Mouse (Mus musculus) heart, embryonic 13.5 days (tissue): ENCODE measurements around the gene Dab1. TPM values are rescaled to one million over a fixed set of nuclear protein-coding genes. Genes with fewer than 3 reads are reported as not detected.

Experiments used
- ATAC-seq: fragments of 200-750 bp; cut with Nextera tagmentation; 2 replicates; pipeline ENCODE4 v1.8.0; 2017; ENCODE audit warnings: moderate TSS enrichment; ENCODE audit not compliant: insufficient number of reproducible peaks, low FRiP score, low TSS enrichment; ENCODE audit errors: extremely low read depth
- H3K27ac ChIP-seq: fragments of 300-500 bp; sonication (generic); replicated peaks from 2 replicates; pipeline ENCODE4 v1.5.1; 2015; ENCODE audit warnings: moderate library complexity, mild to moderate bottlenecking, inconsistent platforms
- H3K27me3 ChIP-seq: fragments of 300-500 bp; sonication (generic); replicated peaks from 2 replicates; pipeline ENCODE4 v1.6.1; 2015; ENCODE audit warnings: mild to moderate bottlenecking, inconsistent platforms
- H3K36me3 ChIP-seq: fragments of 300-500 bp; sonication (generic); 2 replicates; pipeline ENCODE4 v1.6.1; 2015; ENCODE audit warnings: mild to moderate bottlenecking, inconsistent platforms
- H3K4me1 ChIP-seq: fragments of 300-500 bp; sonication (generic); 2 replicates; pipeline ENCODE4 v1.6.1; 2015; ENCODE audit warnings: inconsistent platforms
- H3K4me2 ChIP-seq: fragments of 300-500 bp; sonication (generic); 2 replicates; pipeline ENCODE4 v1.6.1; 2015; ENCODE audit warnings: inconsistent platforms, mild to moderate bottlenecking, moderate library complexity
- H3K4me3 ChIP-seq: fragments of 300-500 bp; sonication (generic); 2 replicates; pipeline ENCODE4 v1.5.1; 2015; ENCODE audit warnings: moderate library complexity, mild to moderate bottlenecking, inconsistent platforms
- H3K9ac ChIP-seq: fragments of 300-500 bp; sonication (generic); 2 replicates; pipeline ENCODE4 v1.6.1; 2015; ENCODE audit warnings: inconsistent platforms, mild to moderate bottlenecking, moderate library complexity
- H3K9me3 ChIP-seq: fragments of 300-500 bp; sonication (generic); 2 replicates; pipeline ENCODE4 v1.6.1; 2016; ENCODE audit warnings: inconsistent platforms
- WGBS: fragments of 180-500 bp; shearing (Covaris S2); methylation state at CpG from one replicate; pipeline ENCODE4 v1.1.7; 2015; ENCODE audit warnings: mixed read lengths; 5-methylcytosine and 5-hydroxymethylcytosine counted together
- polyA plus RNA-seq: library from polyadenylated mRNA; unstranded; fragments of >200 nt; fragmentation: Nextera tagmentation; extraction: Ambion mirVana; gene quantifications from 2 replicates; pipeline ENCODE4 v1.2.1, GENCODE M21; 2015

Gene Dab1
- polyA plus RNA-seq, 1 experiment from 2014 or later: 0.48 TPM

DNA sequence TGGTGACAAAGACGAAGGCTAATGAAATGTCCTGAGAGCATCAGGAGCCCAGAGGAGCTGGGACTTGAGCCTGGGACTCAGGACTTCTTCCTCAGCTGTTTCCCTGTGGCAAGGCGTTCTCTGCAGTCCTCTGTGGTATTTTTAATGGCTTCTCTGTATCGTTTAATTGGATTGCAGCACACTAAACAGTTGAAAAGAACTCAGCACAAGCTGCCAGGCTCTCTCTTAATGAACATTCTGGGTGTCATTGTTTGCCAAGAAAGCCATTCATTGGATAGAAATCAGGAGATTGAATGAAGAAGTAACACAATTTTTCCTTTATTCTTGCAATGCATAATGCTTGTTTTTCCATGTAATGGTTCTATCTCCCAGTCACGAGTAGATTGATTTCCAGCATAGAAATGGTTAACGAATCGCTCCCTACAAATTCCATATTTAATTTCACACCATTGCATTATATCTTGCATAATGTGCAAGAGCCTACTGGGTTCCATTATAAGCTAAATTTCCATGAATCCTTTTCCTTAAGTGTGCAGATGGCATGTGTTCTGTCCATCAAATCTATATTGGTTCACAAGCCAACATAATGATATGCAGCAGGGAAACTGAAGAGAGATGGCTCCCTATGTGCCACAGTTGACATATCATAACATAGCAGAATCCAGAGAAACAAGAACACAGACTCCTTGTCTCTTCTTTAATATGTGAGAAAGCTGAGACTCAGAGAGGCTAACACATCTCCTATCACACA, 650.4 kb downstream of the Dab1 start:
- H3K9ac ChIP-seq: no peak overlapping the region
- no peaks in the 10 kb centered on the region for H3K4me1 ChIP-seq
- H3K4me3 ChIP-seq: no peak overlapping the region
- ATAC-seq: no peak
- H3K27me3 ChIP-seq: no peaks in the 10 kb centered on the region
- H3K4me2 ChIP-seq: no peak overlapping the region
- H3K36me3 ChIP-seq: no peaks in the 10 kb centered on the region
- 79% methylated on average over 6 of the region's 6 CpGs for WGBS
- H3K27ac ChIP-seq: no peak overlapping the region
- H3K9me3 ChIP-seq: no peaks in the 10 kb centered on the region

DNA sequence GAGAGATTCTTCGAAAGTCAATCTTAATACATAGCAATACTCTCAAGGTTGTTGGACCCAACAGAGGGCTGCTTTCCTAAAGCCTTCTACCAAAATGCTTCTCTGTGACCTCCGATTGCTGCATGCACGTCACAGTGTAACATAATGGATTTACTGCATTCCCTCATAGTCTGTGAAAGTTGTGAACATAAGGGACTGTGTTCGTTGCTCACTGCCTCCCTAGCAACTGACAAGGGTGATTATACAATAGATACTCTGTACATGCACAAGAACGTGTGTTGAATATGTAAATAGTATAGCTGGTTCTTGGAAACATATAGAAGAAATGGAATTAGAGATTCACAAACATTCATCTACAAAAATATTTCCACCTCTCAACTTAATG, 651.0 kb downstream of the Dab1 start:
- Histone ChIP-seq H3K4me2 (no peak overlapping the region), H3K4me3 (no peak overlapping the region), H3K9ac (no peak overlapping the region), H3K4me1 (no peaks in the 10 kb centered on the region), H3K27ac (no peak overlapping the region), H3K9me3 (no peaks in the 10 kb centered on the region), H3K27me3 (no peaks in the 10 kb centered on the region), H3K36me3 (no peaks in the 10 kb centered on the region)
- ATAC-seq: no peak
- WGBS: 70% methylated on average over 5 of the region's 5 CpGs

DNA sequence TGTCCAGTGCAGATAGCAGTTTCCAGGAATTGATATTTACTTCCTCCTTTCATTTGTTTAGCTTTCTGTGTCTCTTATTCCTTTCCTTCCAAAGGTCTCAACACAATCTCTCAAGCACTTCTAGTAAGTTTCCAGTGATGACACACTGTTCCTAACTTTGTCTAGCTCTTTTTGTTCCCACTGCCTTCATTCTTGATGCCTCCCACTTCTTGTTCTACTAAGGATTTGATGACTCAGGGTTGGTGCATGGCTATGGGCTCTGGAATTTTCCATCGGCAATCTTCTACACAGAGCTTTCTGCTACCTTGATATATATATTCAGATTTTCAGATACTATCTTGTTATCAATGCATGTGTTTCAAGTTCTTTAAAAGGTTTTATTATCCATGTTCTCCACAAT, 656.1 kb downstream of the Dab1 start:
- Histone ChIP-seq H3K4me2 (no peak overlapping the region), H3K9ac (no peak overlapping the region), H3K27me3 (no peaks in the 10 kb centered on the region), H3K36me3 (no peaks in the 10 kb centered on the region), H3K4me1 (no peaks in the 10 kb centered on the region), H3K27ac (no peak overlapping the region), H3K9me3 (no peaks in the 10 kb centered on the region), H3K4me3 (no peak overlapping the region)
- ATAC-seq: no peak
- 83% methylated on average over 1 of the region's 1 CpGs for WGBS

DNA sequence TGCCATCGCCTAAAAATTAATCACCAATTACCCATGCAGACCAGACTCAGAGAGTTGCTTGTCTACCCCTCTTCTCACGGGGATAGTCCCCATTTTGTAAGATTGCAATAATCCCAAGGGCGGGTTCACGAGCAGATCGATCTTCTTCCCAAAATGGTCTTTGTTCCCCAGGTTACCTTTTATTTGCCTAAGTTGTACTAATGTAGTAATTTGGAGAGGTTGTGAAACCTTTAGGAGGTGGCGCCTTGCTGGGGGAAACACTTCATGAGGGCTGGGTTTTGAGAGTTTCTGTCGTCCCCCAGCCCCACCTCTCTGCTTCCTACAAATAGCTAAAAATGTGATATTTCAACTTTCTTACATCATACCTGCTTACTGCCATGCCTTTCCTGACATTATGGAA, 657.8 kb downstream of the Dab1 start:
- no peak overlapping the region for H3K4me2 ChIP-seq
- H3K4me3 ChIP-seq: no peak overlapping the region
- no peaks in the 10 kb centered on the region for H3K36me3 ChIP-seq
- H3K27ac ChIP-seq: no peak overlapping the region
- H3K27me3 ChIP-seq: no peaks in the 10 kb centered on the region
- H3K4me1 ChIP-seq: no peaks in the 10 kb centered on the region
- no peaks in the 10 kb centered on the region for H3K9me3 ChIP-seq
- 74% methylated on average over 7 of the region's 7 CpGs for WGBS
- no peak for ATAC-seq
- H3K9ac ChIP-seq: no peak overlapping the region

DNA sequence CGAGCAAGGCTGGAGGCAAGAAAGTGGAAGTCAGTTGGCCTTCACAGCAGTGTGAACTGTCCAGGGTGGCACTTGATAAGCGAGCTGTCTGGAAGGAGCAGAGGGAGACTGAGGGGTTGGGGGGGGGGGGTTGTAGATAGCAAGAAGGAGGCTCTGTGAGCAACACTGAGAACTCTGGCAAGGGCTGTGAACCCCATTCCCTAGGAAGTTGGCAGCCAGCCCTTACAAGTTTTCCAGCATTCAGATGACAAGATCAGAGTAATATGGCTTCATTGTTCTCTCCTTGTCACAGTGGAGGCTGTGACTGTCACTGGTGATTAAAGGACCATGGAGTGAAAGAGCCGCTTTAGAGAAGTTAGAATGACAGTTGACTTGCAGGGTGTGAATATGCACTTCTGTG, 662.4 kb downstream of the Dab1 start:
- H3K27ac ChIP-seq: no peak overlapping the region
- no peak for ATAC-seq
- H3K36me3 ChIP-seq: no peaks in the 10 kb centered on the region
- WGBS: 32% methylated on average over 3 of the region's 3 CpGs
- no peak overlapping the region for H3K4me3 ChIP-seq
- no peaks in the 10 kb centered on the region for H3K27me3 ChIP-seq
- no peaks in the 10 kb centered on the region for H3K4me1 ChIP-seq
- no peak overlapping the region for H3K9ac ChIP-seq
- no peak overlapping the region for H3K4me2 ChIP-seq
- no peaks in the 10 kb centered on the region for H3K9me3 ChIP-seq

DNA sequence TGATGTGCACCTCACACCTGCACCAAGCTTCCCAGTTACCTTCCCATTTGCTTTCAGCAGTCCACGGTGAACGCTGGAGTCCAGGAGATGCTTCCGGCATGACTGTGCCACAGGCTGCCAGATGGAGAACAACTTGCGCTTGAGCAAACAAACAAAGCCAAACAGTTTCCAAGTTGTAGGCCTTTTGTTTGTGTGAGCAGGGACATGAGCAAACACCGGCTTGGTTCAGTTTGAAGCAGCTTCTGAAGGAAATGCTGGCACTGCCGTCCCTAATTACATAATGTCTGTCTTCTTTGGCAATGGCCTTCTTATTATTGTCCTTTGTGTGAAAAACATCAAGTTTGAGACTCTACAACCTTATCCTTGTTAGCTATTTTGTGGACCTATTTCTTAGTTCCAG, 664.7 kb downstream of the Dab1 start:
- no peak for ATAC-seq
- 76% methylated on average over 6 of the region's 6 CpGs for WGBS
- no peak overlapping the region for H3K9ac ChIP-seq
- H3K4me1 ChIP-seq: no peaks in the 10 kb centered on the region
- no peak overlapping the region for H3K4me2 ChIP-seq
- H3K9me3 ChIP-seq: no peaks in the 10 kb centered on the region
- H3K4me3 ChIP-seq: no peak overlapping the region
- no peak overlapping the region for H3K27ac ChIP-seq
- no peaks in the 10 kb centered on the region for H3K36me3 ChIP-seq
- no peaks in the 10 kb centered on the region for H3K27me3 ChIP-seq

DNA sequence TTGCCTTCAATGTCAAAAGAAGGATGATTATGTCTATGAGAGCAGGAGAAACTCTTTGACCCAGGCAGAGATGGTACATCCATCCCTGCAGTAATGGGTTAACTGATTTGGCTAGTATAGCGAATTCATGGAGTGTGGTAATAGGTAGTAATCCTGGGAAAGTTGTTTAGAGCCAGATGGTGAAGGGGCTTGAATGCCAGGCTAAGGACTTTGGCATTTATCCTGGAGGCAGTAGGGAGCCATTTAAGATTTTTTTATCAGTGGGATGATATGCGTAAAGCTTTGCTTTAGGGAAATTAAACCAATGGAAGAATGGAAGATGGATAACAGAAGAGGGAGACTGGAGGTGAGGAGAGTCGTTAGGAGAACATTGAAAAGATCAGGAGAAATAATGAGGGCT, 669.2 kb downstream of the Dab1 start:
- no peak for ATAC-seq

DNA sequence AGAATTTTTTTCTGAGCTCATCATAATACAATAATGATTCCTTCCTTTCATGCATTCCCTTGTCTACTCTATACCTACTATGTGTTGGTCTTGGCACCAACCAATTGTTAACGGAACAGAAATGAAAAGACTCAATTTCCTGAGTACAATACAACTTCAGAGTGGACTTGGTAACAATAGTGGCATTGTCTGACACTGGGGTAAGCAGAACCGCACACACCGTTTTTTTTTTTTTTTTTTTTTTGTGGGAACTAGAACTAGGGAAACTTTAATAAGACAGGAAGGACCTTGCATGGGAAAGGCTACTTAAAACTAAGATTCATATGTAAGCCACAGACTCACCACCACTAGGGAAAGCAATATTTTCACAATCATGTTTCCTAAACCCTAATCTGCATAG, 682.6 kb downstream of the Dab1 start:
- 64% methylated on average over 3 of the region's 3 CpGs for WGBS
- Histone ChIP-seq H3K36me3 (no peaks in the 10 kb centered on the region), H3K4me2 (no peak overlapping the region), H3K27ac (no peak overlapping the region), H3K9ac (no peak overlapping the region), H3K9me3 (no peaks in the 10 kb centered on the region), H3K4me3 (no peak overlapping the region), H3K4me1 (no peaks in the 10 kb centered on the region), H3K27me3 (peaks cover 6% of the 10 kb centered on the region)
- no peak for ATAC-seq

More for the DNA sequence above, 669.2 kb downstream of the Dab1 start:
- Histone ChIP-seq H3K27ac (no peak overlapping the region), H3K4me3 (no peak overlapping the region), H3K9me3 (no peaks in the 10 kb centered on the region), H3K27me3 (no peaks in the 10 kb centered on the region), H3K36me3 (no peaks in the 10 kb centered on the region), H3K9ac (no peak overlapping the region), H3K4me1 (no peaks in the 10 kb centered on the region), H3K4me2 (no peak overlapping the region)
- WGBS: 64% methylated on average over 3 of the region's 3 CpGs

DNA sequence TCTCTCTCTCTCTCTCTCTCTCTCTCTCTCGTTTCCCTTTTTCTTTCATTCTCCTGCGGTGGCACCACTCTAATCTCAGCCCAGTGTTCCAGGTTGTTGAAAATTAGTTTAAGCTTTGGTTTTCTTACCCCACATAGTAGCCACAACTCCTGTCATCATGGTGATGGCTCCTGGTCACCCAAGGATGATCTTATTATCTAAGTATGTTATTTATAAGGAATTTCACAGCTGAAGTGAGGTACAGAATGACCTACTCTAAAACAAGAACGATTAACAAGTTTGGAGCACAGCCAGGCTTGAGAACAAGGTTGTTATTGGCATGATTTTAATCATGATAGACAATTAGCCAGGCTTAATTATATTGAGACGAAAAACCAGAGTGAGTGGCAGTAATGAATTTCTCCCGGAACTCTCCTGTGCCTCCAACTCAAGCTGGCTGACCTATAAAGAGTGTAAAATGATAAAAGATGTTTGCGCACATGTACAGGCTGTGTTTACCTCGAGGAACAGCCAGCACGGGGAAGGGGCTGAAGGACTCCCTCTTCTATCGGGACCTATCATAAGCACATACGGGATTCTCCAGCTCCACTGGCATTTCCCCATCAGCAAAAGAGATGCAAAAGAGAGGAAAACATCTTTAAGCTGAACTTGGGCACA, 684.0 kb downstream of the Dab1 start:
- no peak for ATAC-seq
- Histone ChIP-seq H3K4me1 (no peaks in the 10 kb centered on the region), H3K27me3 (peaks cover 6% of the 10 kb centered on the region), H3K36me3 (no peaks in the 10 kb centered on the region), H3K4me3 (no peak overlapping the region), H3K27ac (no peak overlapping the region), H3K9ac (no peak overlapping the region), H3K9me3 (no peaks in the 10 kb centered on the region), H3K4me2 (no peak overlapping the region)
- 71% methylated on average over 10 of the region's 10 CpGs for WGBS

DNA sequence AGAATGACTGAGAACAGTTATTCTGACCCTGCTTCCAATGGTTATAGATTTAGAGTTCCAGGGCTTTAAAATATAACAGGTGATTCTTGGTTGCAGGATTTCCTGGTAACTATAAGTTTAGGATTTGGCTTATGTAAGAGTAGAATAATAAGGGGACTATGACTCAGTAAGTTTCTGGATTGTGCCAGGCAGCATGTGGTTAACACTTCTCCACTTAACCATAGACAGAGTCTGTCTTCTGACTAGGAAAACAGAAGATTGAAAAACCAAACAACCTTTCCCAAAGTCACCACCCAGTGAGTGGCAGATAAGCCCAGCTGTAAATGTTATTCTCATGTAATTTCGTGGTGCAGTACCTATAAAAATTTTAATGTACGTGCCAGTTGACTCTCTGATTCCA, 688.6 kb downstream of the Dab1 start:
- no peak for ATAC-seq
- no peak overlapping the region for H3K4me2 ChIP-seq
- no peaks in the 10 kb centered on the region for H3K36me3 ChIP-seq
- no peak overlapping the region for H3K9ac ChIP-seq
- no peak overlapping the region for H3K27ac ChIP-seq
- no peaks in the 10 kb centered on the region for H3K4me1 ChIP-seq
- no peak overlapping the region for H3K4me3 ChIP-seq
- peaks cover 6% of the 10 kb centered on the region; the same call in 1 of the 2 replicates for H3K27me3 ChIP-seq
- no peaks in the 10 kb centered on the region for H3K9me3 ChIP-seq
- WGBS: 68% methylated on average over 2 of the region's 2 CpGs

DNA sequence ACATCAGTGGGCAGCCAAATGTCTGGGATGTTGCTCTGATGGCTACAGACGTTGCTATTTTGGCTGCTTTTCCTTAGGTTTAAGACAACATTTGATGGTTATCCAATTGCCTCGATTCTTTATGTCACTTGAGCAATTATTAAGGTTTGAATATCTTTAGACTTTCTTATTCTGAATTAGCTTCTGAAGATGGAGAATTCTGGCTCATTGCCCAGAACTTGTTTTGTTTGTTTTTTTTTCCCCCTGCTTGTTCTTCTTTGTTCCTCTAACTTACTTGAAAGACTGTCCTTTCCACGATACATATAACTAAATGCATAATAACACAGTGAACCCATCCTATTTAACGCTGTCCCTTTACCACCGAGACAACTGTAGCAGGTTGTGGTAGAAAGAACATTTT, 707.1 kb downstream of the Dab1 start:
- Histone ChIP-seq H3K4me2 (no peak overlapping the region), H3K4me3 (no peak overlapping the region), H3K4me1 (no peaks in the 10 kb centered on the region), H3K9me3 (no peaks in the 10 kb centered on the region), H3K36me3 (no peaks in the 10 kb centered on the region), H3K9ac (no peak overlapping the region), H3K27me3 (no peaks in the 10 kb centered on the region), H3K27ac (no peak overlapping the region)
- no peak for ATAC-seq
- WGBS: 64% methylated on average over 5 of the region's 5 CpGs

DNA sequence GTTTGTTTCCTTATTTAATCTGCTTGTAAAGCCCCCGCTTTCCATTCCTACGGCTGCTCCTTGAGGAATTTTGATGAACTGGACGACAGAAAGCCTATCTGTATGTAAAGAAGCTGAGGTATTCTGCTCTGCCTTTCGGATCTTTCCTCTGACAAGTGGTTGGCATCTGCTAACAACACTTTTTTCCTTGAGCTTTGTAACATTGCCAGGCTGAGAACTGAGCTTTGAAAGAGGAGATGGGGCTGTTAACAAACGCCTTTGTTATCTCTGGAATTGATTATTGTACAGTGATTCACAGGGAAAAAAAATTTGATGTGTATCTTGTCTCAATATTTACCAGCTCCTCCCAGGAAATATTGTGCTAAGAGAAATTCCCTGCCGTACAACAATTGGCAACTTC, 712.7 kb downstream of the Dab1 start:
- no peaks in the 10 kb centered on the region for H3K27me3 ChIP-seq
- no peaks in the 10 kb centered on the region for H3K36me3 ChIP-seq
- H3K4me3 ChIP-seq: no peak overlapping the region
- H3K9me3 ChIP-seq: no peaks in the 10 kb centered on the region
- no peak overlapping the region for H3K27ac ChIP-seq
- peaks cover 9% of the 10 kb centered on the region for H3K4me1 ChIP-seq
- 32% methylated on average over 6 of the region's 6 CpGs for WGBS
- no peak for ATAC-seq
- H3K9ac ChIP-seq: no peak overlapping the region
- H3K4me2 ChIP-seq: no peak overlapping the region
